Mouse (Mus musculus) bone marrow macrophage, adult 2 months (primary cell): ENCODE results near the gene Lrrc17.
"Not testable (repeated sequence)": the region's sequence is repeated elsewhere in the genome, so short reads cannot be mapped to it uniquely, and the experiment has no call there.

Source experiments
- CTCF ChIP-seq: IDR thresholded peaks from 2 replicates; pipeline ENCODE4 v1.5.1; 2012; ENCODE audit warnings: low read depth, mild to moderate bottlenecking, low read length, moderate library complexity
- POLR2A ChIP-seq: IDR thresholded peaks from 2 replicates; pipeline ENCODE4 v1.6.1; 2012; ENCODE audit warnings: mild to moderate bottlenecking, low read depth, low read length, borderline replicate concordance

DNA sequence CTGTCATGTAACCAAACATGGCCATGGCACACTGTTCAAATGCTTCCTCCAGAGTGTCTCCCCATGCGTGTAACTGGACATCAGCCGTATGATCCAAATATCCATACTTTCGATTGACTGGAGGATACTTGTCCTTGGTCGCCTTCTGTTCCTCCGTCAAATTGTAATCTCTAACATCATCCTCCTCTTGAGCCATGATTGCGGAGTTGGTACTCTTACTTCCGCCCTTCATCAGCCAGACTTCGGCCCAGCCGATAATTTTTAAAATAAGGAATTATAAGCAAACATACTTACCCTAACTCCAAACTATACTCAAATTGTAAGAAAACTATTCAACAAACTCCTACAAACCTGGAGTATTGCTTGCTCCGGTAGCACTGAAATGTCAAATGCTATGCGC lies 70.9 kb downstream of the Lrrc17 start:
- TF ChIP-seq CTCF, POLR2A: not testable (repeated sequence)
